Mouse (Mus musculus) lung, embryonic 14.5 days (tissue): ENCODE measurements around the gene Map3k12. TPM values are rescaled to one million over a fixed set of nuclear protein-coding genes. Genes with fewer than 3 reads are reported as not detected.
A peak's percentile ranks its signal among the peaks of the same experiment; 100 is the strongest.

Experiments
- ATAC-seq: fragments of 200-750 bp; cut with Nextera tagmentation; 2 replicates; pipeline ENCODE4 v1.8.0; 2017; ENCODE audit warnings: mild to moderate bottlenecking, moderate TSS enrichment, moderate library complexity; ENCODE audit not compliant: insufficient read depth
- DNase-seq: peaks from one replicate; pipeline ENCODE4 v3.0.0-alpha.2; 2015
- H3K27ac ChIP-seq: fragments of 300-500 bp; sonication (generic); 2 replicates; pipeline ENCODE4 v1.5.1; 2014; ENCODE audit warnings: low read depth, mild to moderate bottlenecking, moderate library complexity
- H3K27me3 ChIP-seq: fragments of 300-500 bp; sonication (generic); 2 replicates; pipeline ENCODE4 v1.6.1; 2014; ENCODE audit warnings: low read length, control low read depth; ENCODE audit not compliant: insufficient read depth
- H3K36me3 ChIP-seq: fragments of 300-500 bp; sonication (generic); 2 replicates; pipeline ENCODE4 v1.6.1; 2014; ENCODE audit warnings: control low read depth; ENCODE audit not compliant: insufficient read depth
- H3K4me1 ChIP-seq: fragments of 300-500 bp; sonication (generic); 2 replicates; pipeline ENCODE4 v1.6.1; 2014; ENCODE audit warnings: antibody characterized with exemption, control low read depth; ENCODE audit not compliant: insufficient read depth
- H3K4me2 ChIP-seq: fragments of 300-500 bp; sonication (generic); 2 replicates; pipeline ENCODE4 v1.6.1; 2014; ENCODE audit warnings: mild to moderate bottlenecking
- H3K4me3 ChIP-seq: fragments of 300-500 bp; sonication (generic); 2 replicates; pipeline ENCODE4 v1.5.1; 2014; ENCODE audit warnings: low read depth, low read length
- H3K9ac ChIP-seq: fragments of 300-500 bp; sonication (generic); 2 replicates; pipeline ENCODE4 v1.6.1; 2014
- H3K9me3 ChIP-seq: fragments of 300-500 bp; sonication (generic); 2 replicates; pipeline ENCODE4 v1.6.1; 2016; ENCODE audit warnings: low read depth, low read length, control low read depth
- CTCF ChIP-seq: IDR thresholded peaks from 2 replicates; pipeline ENCODE4 v1.5.1; 2016; ENCODE audit warnings: antibody characterized with exemption, low read depth
- WGBS: fragments of 180-500 bp; shearing (Covaris S2); extraction: QIAGEN DNeasy Blood & Tissue Kit; methylation state at CpG from one replicate; pipeline ENCODE4 v1.1.7; 2014; 5-methylcytosine and 5-hydroxymethylcytosine counted together
- polyA plus RNA-seq: library from polyadenylated mRNA; unstranded; fragments of >200 nt; fragmentation: Nextera tagmentation; extraction: Ambion mirVana; gene quantifications from 2 replicates; pipeline ENCODE4 v1.2.1, GENCODE M21; 2014

Gene Map3k12
- 13.2 and 13.9 TPM in 2 replicates for polyA plus RNA-seq

GRCm38 (mm10) chr15:102516728-102517404 is at the start of gene Map3k12:
TSS of gene Map3k12 (minus strand) at chr15:102517064.
- peak; percentile 82 for DNase-seq
- no peak for TF ChIP-seq CTCF
- WGBS, result under 1% methylated on average over 43 of the region's 43 CpGs
- Histone ChIP-seq H3K27me3 (no peaks in the 10 kb centered on the region), H3K4me3 (peak within 1 kb of the TSS; percentile 67), H3K9ac (peak within 1 kb of the TSS; percentile 72), H3K36me3 (peaks cover 18% of the 10 kb centered on the region), H3K4me2 (peak within 1 kb of the TSS; percentile 91), H3K27ac (peak within 1 kb of the TSS; percentile 99), H3K4me1 (peaks cover 10% of the 10 kb centered on the region), H3K9me3 (no peaks in the 10 kb centered on the region)
- ATAC-seq, result peak; percentile 16; the same call in 1 of the 2 replicates

GRCm38 (mm10) chr15:102563681-102564080 is 46.8 kb upstream of the Map3k12 start:
- Histone ChIP-seq H3K36me3 (peaks cover 27% of the 10 kb centered on the region; the same call in 1 of the 2 replicates), H3K4me1 (no peaks in the 10 kb centered on the region), H3K4me2 (no peak overlapping the region), H3K9me3 (no peaks in the 10 kb centered on the region), H3K27me3 (no peaks in the 10 kb centered on the region), H3K9ac (no peak overlapping the region), H3K4me3 (no peak overlapping the region), H3K27ac (no peak overlapping the region)
- TF ChIP-seq CTCF, result no peak
- no peak for DNase-seq
- 85% methylated on average over 5 of the region's 5 CpGs for WGBS
- ATAC-seq, result no peak

GRCm38 (mm10) chr15:102563061-102563460 is 46.2 kb upstream of the Map3k12 start:
- Histone ChIP-seq H3K4me2 (no peak overlapping the region), H3K4me1 (no peaks in the 10 kb centered on the region), H3K36me3 (peaks cover 27% of the 10 kb centered on the region; the same call in 1 of the 2 replicates), H3K27me3 (no peaks in the 10 kb centered on the region), H3K4me3 (no peak overlapping the region), H3K9me3 (no peaks in the 10 kb centered on the region), H3K27ac (no peak overlapping the region), H3K9ac (no peak overlapping the region)
- no peak for ATAC-seq
- WGBS, result 80% methylated on average over 3 of the region's 3 CpGs
- TF ChIP-seq CTCF, result no peak
- DNase-seq, result no peak

- peaks cover 27% of the 10 kb centered on the region; the same call in 1 of the 2 replicates for H3K36me3 ChIP-seq
- 96% methylated on average over 1 of the region's 1 CpGs for WGBS
- H3K4me1 ChIP-seq, result no peaks in the 10 kb centered on the region
- H3K27ac ChIP-seq, result no peak overlapping the region
- H3K4me3 ChIP-seq, result no peak overlapping the region
- no peak overlapping the region for H3K4me2 ChIP-seq
- no peak for ATAC-seq
- H3K9me3 ChIP-seq, result no peaks in the 10 kb centered on the region
- DNase-seq, result no peak
- no peak for TF ChIP-seq CTCF
- no peak overlapping the region for H3K9ac ChIP-seq
- no peaks in the 10 kb centered on the region for H3K27me3 ChIP-seq
Measured at GRCm38 (mm10) chr15:102562491-102562890, 45.6 kb upstream of the Map3k12 start.

- no peak for ATAC-seq
Measured at GRCm38 (mm10) chr15:102557580-102557979, 40.7 kb upstream of the Map3k12 start.

GRCm38 (mm10) chr15:102555581-102555980 is 38.7 kb upstream of the Map3k12 start:
- Histone ChIP-seq H3K36me3 (peaks cover 50% of the 10 kb centered on the region), H3K4me1 (no peaks in the 10 kb centered on the region), H3K9ac (no peak overlapping the region), H3K27ac (no peak overlapping the region), H3K4me2 (no peak overlapping the region), H3K9me3 (no peaks in the 10 kb centered on the region), H3K4me3 (no peak overlapping the region), H3K27me3 (no peaks in the 10 kb centered on the region)
- TF ChIP-seq CTCF, result no peak
- no peak for DNase-seq
- no peak for ATAC-seq
- WGBS, result 98% methylated on average over 1 of the region's 1 CpGs

More at GRCm38 (mm10) chr15:102557580-102557979, 40.7 kb upstream of the Map3k12 start:
- Histone ChIP-seq H3K4me2 (no peak overlapping the region), H3K4me1 (no peaks in the 10 kb centered on the region), H3K9me3 (no peaks in the 10 kb centered on the region), H3K27ac (no peak overlapping the region), H3K27me3 (no peaks in the 10 kb centered on the region), H3K4me3 (no peak overlapping the region), H3K9ac (no peak overlapping the region), H3K36me3 (peaks cover 52% of the 10 kb centered on the region)
- DNase-seq, result peak; percentile 16
- peak; percentile 25; the same call in 1 of the 2 replicates for TF ChIP-seq CTCF

- no peak for ATAC-seq
Measured at GRCm38 (mm10) chr15:102552599-102552998, 35.7 kb upstream of the Map3k12 start.

More at GRCm38 (mm10) chr15:102552599-102552998, 35.7 kb upstream of the Map3k12 start:
- WGBS, result 90% methylated on average over 5 of the region's 5 CpGs
- Histone ChIP-seq H3K27ac (no peak overlapping the region), H3K36me3 (peaks cover 55% of the 10 kb centered on the region), H3K4me2 (no peak overlapping the region), H3K9ac (no peak overlapping the region), H3K4me1 (no peaks in the 10 kb centered on the region), H3K27me3 (no peaks in the 10 kb centered on the region), H3K4me3 (no peak overlapping the region), H3K9me3 (no peaks in the 10 kb centered on the region)
- no peak for DNase-seq
- TF ChIP-seq CTCF, result no peak
